Mouse (Mus musculus) bone marrow macrophage, adult 2 months (primary cell): ENCODE results near the gene Gm49711.

Source experiments
- CTCF ChIP-seq: IDR thresholded peaks from 2 replicates; pipeline ENCODE4 v1.5.1; 2012; ENCODE audit warnings: low read depth, mild to moderate bottlenecking, low read length, moderate library complexity
- POLR2A ChIP-seq: IDR thresholded peaks from 2 replicates; pipeline ENCODE4 v1.6.1; 2012; ENCODE audit warnings: mild to moderate bottlenecking, low read depth, low read length, borderline replicate concordance

DNA sequence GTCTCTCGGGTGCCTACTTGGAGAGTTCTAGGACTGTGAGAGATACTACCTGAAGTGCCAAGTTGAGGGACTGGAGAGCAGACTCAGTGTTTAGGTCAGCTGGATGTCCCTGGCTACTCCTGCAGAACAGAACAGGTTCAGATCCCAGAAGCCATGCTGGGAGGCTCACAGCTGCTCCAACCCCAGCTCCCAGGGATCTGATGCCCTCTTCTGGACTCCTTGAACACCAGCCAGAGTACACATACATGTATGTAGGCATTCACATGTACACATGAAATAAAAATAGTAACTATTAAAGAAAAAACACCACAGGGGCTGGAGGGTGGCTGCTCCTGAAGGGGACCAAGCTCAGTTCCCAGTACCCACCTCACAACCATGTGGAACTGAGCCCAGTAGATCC lies 119.6 kb downstream of the Gm49711 start:
- TF ChIP-seq POLR2A (no peak), CTCF (no peak)
